Mouse (Mus musculus) adrenal gland, postnatal 10 days (tissue): ENCODE results near the gene Xirp1. TPM values are rescaled to one million over a fixed set of nuclear protein-coding genes. Genes with fewer than 3 reads are reported as not detected.
A peak's percentile ranks its signal among the peaks of the same experiment; 100 is the strongest.

Source experiments
- DNase-seq: peaks from one replicate; pipeline ENCODE4 v3.0.0; 2021; ENCODE audit warnings: mixed read lengths
- long read RNA-seq, 2 experiments: library from polyadenylated mRNA; stranded (forward); transcript quantifications; one replicate each; pipeline ENCODE4 v2.0.0; 2021
- total RNA-seq, 2 experiments: library from RNA; stranded (reverse); gene quantifications; 2 replicates each; pipeline ENCODE4 v1.2.3; 2021

Gene Xirp1
- 1 to 10 TPM; 3.1 to 7.4 TPM for total RNA-seq
- long read RNA-seq, experiment 1, partial matches to known transcripts = 1 of 2 reads
- long read RNA-seq, experiment 1, other reads (novel, unspliced or antisense) = 1 of 2 reads
- long read RNA-seq, experiment 2, partial matches to known transcripts = 0 of 1 reads
- long read RNA-seq, experiment 2, other reads (novel, unspliced or antisense) = 1 of 1 reads

GRCm38 (mm10) chr9:120023086-120023811, at the start of gene Xirp1:
Gene Xirp1, minus strand, starts transcription at chr9:120023598.
- DNase-seq = no peak

GRCm38 (mm10) chr9:120073169-120073568, 49.8 kb upstream of the Xirp1 start:
- peak; percentile 91 for DNase-seq

DNA sequence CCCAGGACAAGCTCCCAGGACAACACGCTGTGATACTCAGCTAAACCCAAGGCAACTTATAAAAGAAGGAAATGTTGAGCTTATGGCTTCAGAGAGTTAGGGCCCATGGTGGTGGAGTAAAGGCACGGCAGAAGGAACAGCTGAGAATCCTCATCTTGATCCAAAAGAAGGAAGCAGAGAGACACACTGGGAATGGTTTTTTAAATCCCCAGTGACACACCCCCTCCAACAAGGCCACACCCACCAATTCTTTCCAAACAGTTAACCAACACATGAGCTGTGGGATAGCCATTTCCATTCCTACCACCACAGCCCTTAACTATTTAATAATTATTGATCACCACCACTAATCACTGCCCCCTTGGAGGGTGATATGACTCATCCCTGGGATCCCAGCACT, 47.9 kb upstream of the Xirp1 start:
- no peak for DNase-seq

GRCm38 (mm10) chr9:120069779-120070178, 46.4 kb upstream of the Xirp1 start, which contains the start of gene Cx3cr1:
Gene Cx3cr1, minus strand, starts transcription at chr9:120069879.
- DNase-seq = no peak

- DNase-seq = no peak
Observed at GRCm38 (mm10) chr9:120068047-120068446, 44.6 kb upstream of the Xirp1 start.

GRCm38 (mm10) chr9:120067609-120068008, 44.2 kb upstream of the Xirp1 start:
- DNase-seq = no peak

DNA sequence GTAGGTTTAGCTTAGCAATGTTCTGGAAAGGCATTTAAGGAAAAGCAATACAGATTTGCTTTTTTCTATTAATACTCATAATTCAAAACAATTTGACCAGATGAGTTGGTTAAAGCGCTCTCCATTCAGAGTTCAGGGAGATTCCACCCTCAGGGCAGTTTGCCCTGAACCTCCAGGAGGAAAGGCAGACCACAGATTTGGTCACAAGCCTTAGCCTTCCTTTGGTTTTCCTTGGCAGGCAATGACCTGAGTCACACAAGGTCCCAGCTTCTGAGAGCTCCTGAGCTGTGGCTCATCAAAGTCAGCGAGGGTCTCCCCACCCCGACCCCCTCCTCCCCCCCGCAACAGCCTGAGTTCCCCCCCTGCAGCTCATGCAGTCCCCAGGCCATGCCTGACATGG, 40.9 kb upstream of the Xirp1 start:
- no peak for DNase-seq

- DNase-seq = no peak
Observed at GRCm38 (mm10) chr9:120058730-120059129, 35.3 kb upstream of the Xirp1 start.

GRCm38 (mm10) chr9:120056201-120056600, 32.8 kb upstream of the Xirp1 start:
- no peak for DNase-seq

DNA sequence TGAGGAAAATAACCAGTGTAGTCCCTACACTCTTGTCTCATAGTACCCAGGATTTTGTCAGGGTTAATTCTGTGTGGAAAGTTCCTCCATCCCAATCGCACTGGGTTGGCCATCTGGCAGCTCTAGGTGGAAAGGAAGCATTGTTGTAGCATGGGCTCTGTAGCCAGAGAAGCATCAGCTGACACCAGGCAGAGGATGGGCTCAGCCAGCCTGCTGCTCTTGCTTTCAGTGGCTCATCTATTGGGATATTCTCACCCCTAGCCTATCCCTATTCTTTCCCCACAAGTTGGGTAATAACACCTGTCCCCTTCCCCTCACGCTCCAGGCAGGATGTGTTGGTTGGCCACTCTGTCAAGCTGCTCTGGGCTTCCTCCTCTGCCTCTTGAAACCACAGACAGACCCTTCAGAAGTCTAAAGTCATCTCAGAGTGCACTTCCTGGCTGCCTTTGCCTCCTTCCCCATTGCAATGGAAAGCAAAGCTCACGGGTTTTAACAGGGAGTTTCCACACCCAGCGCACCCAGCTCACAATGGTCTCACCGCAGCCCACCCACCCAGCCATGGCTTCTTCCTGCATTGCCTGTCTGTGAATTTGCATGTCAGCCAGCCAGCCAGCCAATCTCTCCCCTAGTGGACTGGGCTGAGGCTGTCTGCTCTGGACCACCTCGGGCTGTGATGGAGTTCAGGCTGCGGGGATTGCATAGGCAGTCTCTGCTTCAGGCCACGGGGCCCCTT, 31.3 kb upstream of the Xirp1 start:
- DNase-seq = no peak

- peak; percentile 31 for DNase-seq
Observed at GRCm38 (mm10) chr9:120049407-120049806, 26.0 kb upstream of the Xirp1 start.

- no peak for DNase-seq
Observed at GRCm38 (mm10) chr9:120048495-120048894, 25.1 kb upstream of the Xirp1 start.

- no peak for DNase-seq
Observed at GRCm38 (mm10) chr9:120043115-120043514, 19.7 kb upstream of the Xirp1 start.

GRCm38 (mm10) chr9:120037414-120037813, 14.0 kb upstream of the Xirp1 start:
- no peak for DNase-seq

- no peak for DNase-seq
Observed at GRCm38 (mm10) chr9:120034375-120034774, 11.0 kb upstream of the Xirp1 start.

- DNase-seq = no peak
Observed at GRCm38 (mm10) chr9:120032710-120033109, 9.3 kb upstream of the Xirp1 start.

- no peak for DNase-seq
Observed at GRCm38 (mm10) chr9:120030421-120030820, 7.0 kb upstream of the Xirp1 start.

- no peak for DNase-seq
Observed at GRCm38 (mm10) chr9:120029880-120030279, 6.5 kb upstream of the Xirp1 start.

DNA sequence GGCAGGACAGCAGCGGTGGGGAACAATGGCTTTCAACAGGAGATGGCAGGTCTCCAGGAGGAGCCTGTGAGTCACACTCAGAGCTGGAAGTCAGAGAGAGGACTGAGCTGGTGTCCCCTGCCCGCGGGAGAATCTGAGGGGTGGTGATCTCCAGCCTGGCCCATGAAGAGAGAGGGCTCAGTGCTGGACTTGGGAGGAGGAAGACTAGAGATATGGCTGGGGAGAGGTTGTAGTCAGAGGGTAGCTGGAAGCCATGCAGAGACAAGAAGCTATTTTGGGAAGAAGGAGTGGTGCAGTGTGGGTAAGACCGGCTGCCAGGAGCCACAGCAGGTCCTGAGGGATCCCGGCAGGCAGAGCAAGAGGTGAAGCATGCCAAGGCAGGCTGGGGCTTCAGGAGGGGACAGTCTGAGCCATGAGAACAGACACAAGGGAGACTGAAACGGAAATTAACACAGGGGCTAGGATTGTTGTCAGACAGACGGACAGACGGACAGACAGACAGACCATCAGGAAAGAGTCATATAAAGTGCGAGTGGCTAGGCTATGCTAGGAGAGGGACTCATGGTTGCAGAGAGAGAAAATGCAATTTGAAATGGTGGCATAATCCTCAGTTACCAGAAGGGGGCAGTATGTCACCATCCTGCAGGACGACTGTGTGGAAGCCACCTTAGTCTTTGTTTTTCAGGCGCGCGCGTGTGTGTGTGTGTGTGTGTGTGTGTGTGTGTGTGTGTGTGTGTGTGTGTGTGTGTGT, 4.2 kb upstream of the Xirp1 start:
- DNase-seq = peak; percentile 78

GRCm38 (mm10) chr9:120024625-120025024, 1.2 kb upstream of the Xirp1 start:
- DNase-seq = no peak

DNA sequence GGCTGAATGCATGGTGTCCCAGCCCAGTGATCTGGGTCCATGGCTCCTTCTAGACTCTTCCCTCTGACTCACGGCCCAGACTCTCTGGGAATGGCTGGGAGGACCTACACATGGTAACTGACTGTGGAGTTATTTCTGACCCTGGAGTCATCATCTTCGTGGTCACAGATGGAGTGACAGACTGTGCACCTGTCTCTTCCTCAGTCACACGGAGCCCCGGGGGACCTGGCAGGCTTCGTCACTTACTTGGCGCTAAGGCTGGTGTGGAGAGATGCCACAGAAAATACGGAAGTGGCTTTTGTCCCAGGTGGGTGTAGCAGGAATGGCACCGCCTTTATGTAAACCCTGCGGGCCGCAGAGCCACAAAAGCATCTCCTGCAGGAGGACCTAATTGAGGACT, 773 bp upstream of the Xirp1 start:
- no peak for DNase-seq

GRCm38 (mm10) chr9:120021164-120021563, 2.2 kb downstream of the Xirp1 start:
- DNase-seq = no peak
